Mouse (Mus musculus): Measurements from ENCODE around the gene Klhl32. TPM values are rescaled to one million over a fixed set of nuclear protein-coding genes. Genes with fewer than 3 reads are reported as not detected.

Gene Klhl32
- polyA plus RNA-seq, 1 experiment from 2014 or later = 19.0 TPM

- H3K27me3 ChIP-seq = no peaks in the 10 kb centered on the region
These were observed 224.9 kb downstream of the Klhl32 start for GRCm38 (mm10) chr4:24625951-24626584.

GRCm38 (mm10) chr4:24621422-24622187, 229.3 kb downstream of the Klhl32 start:
- 79% methylated on average over 9 of the region's 9 CpGs for WGBS
- no peaks in the 10 kb centered on the region for H3K36me3 ChIP-seq
- H3K4me1 ChIP-seq (replicated peaks) = no peaks in the 10 kb centered on the region
- ATAC-seq = no peak
- H3K4me3 ChIP-seq (replicated peaks) = no peak overlapping the region
- no peak overlapping the region for H3K27ac ChIP-seq
- no peaks in the 10 kb centered on the region for H3K9me3 ChIP-seq
- no peak overlapping the region for H3K9ac ChIP-seq (replicated peaks)
- no peak overlapping the region for H3K4me2 ChIP-seq (replicated peaks)
- H3K27me3 ChIP-seq = no peaks in the 10 kb centered on the region

More at GRCm38 (mm10) chr4:24625951-24626584, 224.9 kb downstream of the Klhl32 start:
- no peak overlapping the region for H3K4me3 ChIP-seq (replicated peaks)
- H3K36me3 ChIP-seq = no peaks in the 10 kb centered on the region
- no peaks in the 10 kb centered on the region for H3K9me3 ChIP-seq
- WGBS = 87% methylated on average over 13 of the region's 13 CpGs
- H3K27ac ChIP-seq = no peak overlapping the region
- peaks cover 9% of the 10 kb centered on the region for H3K4me1 ChIP-seq (replicated peaks)
- ATAC-seq = no peak
- H3K4me2 ChIP-seq (replicated peaks) = no peak overlapping the region
- H3K9ac ChIP-seq (replicated peaks) = no peak overlapping the region

- H3K9ac ChIP-seq (replicated peaks) = no peak overlapping the region
- ATAC-seq = no peak
These were observed 230.5 kb downstream of the Klhl32 start for GRCm38 (mm10) chr4:24620440-24620839.

GRCm38 (mm10) chr4:24620005-24620404, 230.9 kb downstream of the Klhl32 start:
- 90% methylated on average over 6 of the region's 6 CpGs for WGBS
- Histone ChIP-seq H3K4me2 (replicated peaks) (no peak overlapping the region), H3K27me3 (no peaks in the 10 kb centered on the region), H3K36me3 (no peaks in the 10 kb centered on the region), H3K9ac (replicated peaks) (no peak overlapping the region), H3K9me3 (no peaks in the 10 kb centered on the region), H3K4me1 (replicated peaks) (no peaks in the 10 kb centered on the region), H3K4me3 (replicated peaks) (no peak overlapping the region), H3K27ac (no peak overlapping the region)
- ATAC-seq = no peak

More at GRCm38 (mm10) chr4:24620440-24620839, 230.5 kb downstream of the Klhl32 start:
- H3K27ac ChIP-seq = no peak overlapping the region
- H3K4me1 ChIP-seq (replicated peaks) = no peaks in the 10 kb centered on the region
- no peaks in the 10 kb centered on the region for H3K36me3 ChIP-seq
- H3K27me3 ChIP-seq = no peaks in the 10 kb centered on the region
- no peak overlapping the region for H3K4me2 ChIP-seq (replicated peaks)
- H3K9me3 ChIP-seq = no peaks in the 10 kb centered on the region
- 89% methylated on average over 5 of the region's 5 CpGs for WGBS
- H3K4me3 ChIP-seq (replicated peaks) = no peak overlapping the region

GRCm38 (mm10) chr4:24609564-24609963, 241.4 kb downstream of the Klhl32 start:
- Histone ChIP-seq H3K4me3 (replicated peaks) (no peak overlapping the region), H3K9me3 (no peaks in the 10 kb centered on the region), H3K27ac (no peak overlapping the region), H3K27me3 (no peaks in the 10 kb centered on the region), H3K36me3 (no peaks in the 10 kb centered on the region), H3K9ac (replicated peaks) (no peak overlapping the region), H3K4me1 (replicated peaks) (no peaks in the 10 kb centered on the region), H3K4me2 (replicated peaks) (no peak overlapping the region)
- WGBS = 94% methylated on average over 2 of the region's 2 CpGs
- ATAC-seq = no peak

- Histone ChIP-seq H3K27me3 (no peaks in the 10 kb centered on the region), H3K27ac (no peak overlapping the region), H3K4me2 (replicated peaks) (no peak overlapping the region), H3K4me3 (replicated peaks) (no peak overlapping the region), H3K9ac (replicated peaks) (no peak overlapping the region), H3K36me3 (no peaks in the 10 kb centered on the region), H3K4me1 (replicated peaks) (no peaks in the 10 kb centered on the region), H3K9me3 (no peaks in the 10 kb centered on the region)
- WGBS = 90% methylated on average over 3 of the region's 3 CpGs
- ATAC-seq = no peak
These were observed 241.8 kb downstream of the Klhl32 start for GRCm38 (mm10) chr4:24609085-24609484.

GRCm38 (mm10) chr4:24601711-24602110, 249.2 kb downstream of the Klhl32 start:
- Histone ChIP-seq H3K9ac (replicated peaks) (no peak overlapping the region), H3K4me1 (replicated peaks) (no peaks in the 10 kb centered on the region), H3K9me3 (no peaks in the 10 kb centered on the region), H3K4me2 (replicated peaks) (no peak overlapping the region), H3K4me3 (replicated peaks) (no peak overlapping the region), H3K27me3 (no peaks in the 10 kb centered on the region), H3K27ac (no peak overlapping the region), H3K36me3 (peaks cover 7% of the 10 kb centered on the region; the same call in 1 of the 2 replicates)
- no peak for ATAC-seq
- 90% methylated on average over 6 of the region's 6 CpGs for WGBS

- 87% methylated on average over 1 of the region's 1 CpGs for WGBS
These were observed 252.3 kb downstream of the Klhl32 start for GRCm38 (mm10) chr4:24598637-24599036.

GRCm38 (mm10) chr4:24596942-24597611, 253.8 kb downstream of the Klhl32 start:
- 94% methylated on average over 6 of the region's 6 CpGs for WGBS
- H3K4me3 ChIP-seq (replicated peaks) = no peak overlapping the region
- H3K27me3 ChIP-seq = no peaks in the 10 kb centered on the region
- H3K9me3 ChIP-seq = no peaks in the 10 kb centered on the region
- H3K4me2 ChIP-seq (replicated peaks) = no peak overlapping the region
- no peaks in the 10 kb centered on the region for H3K4me1 ChIP-seq (replicated peaks)
- H3K9ac ChIP-seq (replicated peaks) = no peak overlapping the region
- no peak for ATAC-seq
- no peak overlapping the region for H3K27ac ChIP-seq
- 0 out of 2 replicates have a peak, but pooled peaks cover 4% of the 10 kb centered on the region for H3K36me3 ChIP-seq

More at GRCm38 (mm10) chr4:24598637-24599036, 252.3 kb downstream of the Klhl32 start:
- no peaks in the 10 kb centered on the region for H3K27me3 ChIP-seq
- no peaks in the 10 kb centered on the region for H3K9me3 ChIP-seq
- no peaks in the 10 kb centered on the region for H3K4me1 ChIP-seq (replicated peaks)
- H3K27ac ChIP-seq = no peak overlapping the region
- no peak overlapping the region for H3K4me2 ChIP-seq (replicated peaks)
- H3K9ac ChIP-seq (replicated peaks) = no peak overlapping the region
- no peak for ATAC-seq
- H3K4me3 ChIP-seq (replicated peaks) = no peak overlapping the region
- H3K36me3 ChIP-seq = peaks cover 7% of the 10 kb centered on the region; the same call in 1 of the 2 replicates

GRCm38 (mm10) chr4:24594824-24595223, 256.1 kb downstream of the Klhl32 start:
- Histone ChIP-seq H3K27ac (no peak overlapping the region), H3K9me3 (no peaks in the 10 kb centered on the region), H3K9ac (replicated peaks) (no peak overlapping the region), H3K27me3 (no peaks in the 10 kb centered on the region), H3K4me2 (replicated peaks) (no peak overlapping the region), H3K4me1 (replicated peaks) (no peaks in the 10 kb centered on the region), H3K36me3 (no peaks in the 10 kb centered on the region), H3K4me3 (replicated peaks) (no peak overlapping the region)
- ATAC-seq = no peak

GRCm38 (mm10) chr4:24583997-24584396, 266.9 kb downstream of the Klhl32 start:
- 38% methylated on average over 3 of the region's 3 CpGs for WGBS
- H3K4me2 ChIP-seq (replicated peaks) = no peak overlapping the region
- ATAC-seq = no peak

GRCm38 (mm10) chr4:24582295-24582694, 268.6 kb downstream of the Klhl32 start:
- WGBS = 90% methylated on average over 1 of the region's 1 CpGs
- Histone ChIP-seq H3K4me3 (replicated peaks) (no peak overlapping the region), H3K27me3 (no peaks in the 10 kb centered on the region), H3K36me3 (0 out of 2 replicates have a peak, but pooled peaks cover 3% of the 10 kb centered on the region), H3K9ac (replicated peaks) (no peak overlapping the region), H3K4me2 (replicated peaks) (no peak overlapping the region), H3K27ac (no peak overlapping the region), H3K9me3 (no peaks in the 10 kb centered on the region), H3K4me1 (replicated peaks) (no peaks in the 10 kb centered on the region)
- ATAC-seq = no peak

More at GRCm38 (mm10) chr4:24583997-24584396, 266.9 kb downstream of the Klhl32 start:
- H3K9me3 ChIP-seq = no peaks in the 10 kb centered on the region
- H3K4me3 ChIP-seq (replicated peaks) = no peak overlapping the region
- no peaks in the 10 kb centered on the region for H3K27me3 ChIP-seq
- peaks cover 9% of the 10 kb centered on the region; the same call in 1 of the 2 replicates for H3K36me3 ChIP-seq
- H3K9ac ChIP-seq (replicated peaks) = no peak overlapping the region
- H3K27ac ChIP-seq = no peak overlapping the region
- H3K4me1 ChIP-seq (replicated peaks) = no peaks in the 10 kb centered on the region
